Mouse (Mus musculus): ENCODE data around the gene Strada.

DNA sequence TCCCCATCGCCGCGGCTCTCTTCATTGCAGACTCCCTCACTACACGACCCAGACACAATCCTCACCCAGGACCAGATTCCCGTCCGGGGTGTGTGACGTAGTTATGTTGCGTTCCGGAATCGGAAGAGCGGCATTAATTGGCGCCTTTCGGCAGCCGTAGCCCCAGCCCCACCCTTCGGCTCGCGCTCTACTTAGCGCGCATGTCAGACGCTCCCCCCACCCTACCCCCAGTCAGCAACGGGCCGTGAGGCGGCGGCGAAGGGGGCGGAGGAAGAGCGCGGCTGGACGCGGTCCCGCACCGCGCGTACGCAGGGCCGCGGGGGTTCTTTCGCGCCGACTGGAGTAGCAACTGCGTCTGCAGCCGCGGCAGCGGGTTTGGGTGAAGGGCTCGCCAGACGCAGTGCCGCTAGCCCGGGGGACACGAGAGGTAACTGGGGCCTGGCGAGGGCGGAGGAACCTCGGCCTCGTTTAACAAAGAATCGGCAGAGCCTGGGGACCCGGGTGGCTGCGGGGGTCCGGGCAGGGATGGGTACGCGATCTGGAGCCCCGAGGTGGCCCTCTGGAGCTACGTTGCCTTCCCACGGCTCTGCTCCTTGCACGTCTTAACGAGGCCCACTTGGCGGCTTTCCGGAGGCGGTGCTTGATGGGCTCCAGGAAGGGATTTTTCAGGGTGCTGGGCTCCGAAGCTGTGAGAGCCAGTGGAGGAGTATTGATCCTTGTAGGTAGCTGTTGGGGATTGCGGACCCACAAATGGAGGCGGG lies 14.9 kb upstream of the Strada start, which contains the start of gene Ddx42:
- TF ChIP-seq CTCF (IDR thresholded peaks at IDR 0.05; ENCODE audit: low read depth) (no peak), EP300 (IDR thresholded peaks at IDR 0.05; ENCODE audit: low read depth) (peak; percentile 39)
